Mouse (Mus musculus) intestine, embryonic 16.5 days (tissue): ENCODE measurements at regions not wholly inside any gene's neighbourhood (a gene's known extent, or its start where the extent isn't known, plus 50 kb on each side); places are given as distances from the start of the nearest gene placed in this dataset.
A peak's percentile ranks its signal among the peaks of the same experiment; 100 is the strongest.
"Not testable (repeated sequence)": the region's sequence is repeated elsewhere in the genome, so short reads cannot be mapped to it uniquely, and the experiment has no call there.

ENCODE experiments used
- ATAC-seq: fragments of 200-750 bp; cut with Nextera tagmentation; 2 replicates; pipeline ENCODE4 v1.8.0; 2017; ENCODE audit warnings: moderate TSS enrichment, moderate library complexity
- H3K27ac ChIP-seq: fragments of 300-500 bp; sonication (generic); 2 replicates; pipeline ENCODE4 v1.5.1; 2014; ENCODE audit warnings: mild to moderate bottlenecking, low read length
- H3K27me3 ChIP-seq: fragments of 300-500 bp; sonication (generic); replicated peaks from 2 replicates; pipeline ENCODE4 v1.6.1; 2014; ENCODE audit warnings: low read length, control low read depth, mixed read lengths; ENCODE audit not compliant: control insufficient read depth, insufficient read depth
- H3K36me3 ChIP-seq: fragments of 300-500 bp; sonication (generic); 2 replicates; pipeline ENCODE4 v1.6.1; 2014; ENCODE audit warnings: low read length, control low read depth; ENCODE audit not compliant: control insufficient read depth, insufficient read depth
- H3K4me1 ChIP-seq: fragments of 300-500 bp; sonication (generic); 2 replicates; pipeline ENCODE4 v1.6.1; 2014; ENCODE audit warnings: low read length, control low read depth, mixed read lengths; ENCODE audit not compliant: control insufficient read depth, insufficient read depth
- H3K4me2 ChIP-seq: fragments of 300-500 bp; sonication (generic); 2 replicates; pipeline ENCODE4 v1.6.1; 2014; ENCODE audit warnings: low read depth, low read length, control low read depth
- H3K4me3 ChIP-seq: fragments of 300-500 bp; sonication (generic); 2 replicates; pipeline ENCODE4 v1.5.1; 2014; ENCODE audit warnings: mild to moderate bottlenecking, low read length
- H3K9ac ChIP-seq: fragments of 300-500 bp; sonication (generic); 2 replicates; pipeline ENCODE4 v1.6.1; 2014; ENCODE audit warnings: low read depth, low read length
- H3K9me3 ChIP-seq: fragments of 300-500 bp; sonication (generic); 2 replicates; pipeline ENCODE4 v1.6.1; 2016; ENCODE audit warnings: low read length, control low read depth; ENCODE audit not compliant: control insufficient read depth
- WGBS: fragments of 180-500 bp; shearing (Covaris S2); extraction: QIAGEN DNeasy Blood & Tissue Kit; methylation state at CpG from one replicate; pipeline ENCODE4 v1.1.7; 2014; 5-methylcytosine and 5-hydroxymethylcytosine counted together

GRCm38 (mm10) chr2:48349794-48350193 is 464.1 kb upstream of the Acvr2a start:
- no peak overlapping the region; the same call in 1 of the 2 replicates for H3K27ac ChIP-seq
- no peaks in the 10 kb centered on the region for H3K4me1 ChIP-seq
- H3K9ac ChIP-seq, result no peak overlapping the region
- 66% methylated on average over 3 of the region's 3 CpGs for WGBS
- H3K9me3 ChIP-seq, result no peaks in the 10 kb centered on the region
- no peak overlapping the region for H3K4me2 ChIP-seq
- no peaks in the 10 kb centered on the region for H3K27me3 ChIP-seq
- no peak overlapping the region for H3K4me3 ChIP-seq
- H3K36me3 ChIP-seq, result no peaks in the 10 kb centered on the region
- ATAC-seq, result peak; percentile 47

GRCm38 (mm10) chr2:48350206-48350605 is 463.7 kb upstream of the Acvr2a start:
- Histone ChIP-seq H3K27me3 (no peaks in the 10 kb centered on the region), H3K27ac (no peak overlapping the region; the same call in 1 of the 2 replicates), H3K4me3 (no peak overlapping the region), H3K9ac (no peak overlapping the region), H3K36me3 (no peaks in the 10 kb centered on the region), H3K4me1 (no peaks in the 10 kb centered on the region), H3K4me2 (no peak overlapping the region), H3K9me3 (no peaks in the 10 kb centered on the region)
- 64% methylated on average over 1 of the region's 1 CpGs for WGBS
- ATAC-seq, result peak; percentile 86

- H3K9me3 ChIP-seq, H3K27me3 ChIP-seq, H3K27ac ChIP-seq, H3K36me3 ChIP-seq, H3K4me3 ChIP-seq, H3K4me1 ChIP-seq, H3K9ac ChIP-seq, H3K4me2 ChIP-seq: not testable (repeated sequence)
- ATAC-seq, result peak; percentile 44; the same call in 1 of the 2 replicates
- WGBS, result 79% methylated on average over 4 of the region's 4 CpGs
Measured at GRCm38 (mm10) chr2:48371572-48371971, 442.3 kb upstream of the Acvr2a start.

- no peak overlapping the region for H3K9ac ChIP-seq
- H3K27ac ChIP-seq, result no peak overlapping the region
- H3K27me3 ChIP-seq, result no peaks in the 10 kb centered on the region
- no peaks in the 10 kb centered on the region for H3K36me3 ChIP-seq
- ATAC-seq, result no peak
- H3K4me3 ChIP-seq, result no peak overlapping the region
- H3K4me2 ChIP-seq, result no peak overlapping the region
- H3K9me3 ChIP-seq, result no peaks in the 10 kb centered on the region
- no peaks in the 10 kb centered on the region for H3K4me1 ChIP-seq
Measured at GRCm38 (mm10) chr2:48373086-48373485, 440.8 kb upstream of the Acvr2a start.

GRCm38 (mm10) chr2:48374302-48374701 is 439.6 kb upstream of the Acvr2a start:
- Histone ChIP-seq H3K36me3 (no peaks in the 10 kb centered on the region), H3K4me2 (no peak overlapping the region), H3K9ac (no peak overlapping the region), H3K4me3 (no peak overlapping the region), H3K27me3 (no peaks in the 10 kb centered on the region), H3K9me3 (no peaks in the 10 kb centered on the region), H3K27ac (no peak overlapping the region), H3K4me1 (no peaks in the 10 kb centered on the region)
- no peak for ATAC-seq
- 62% methylated on average over 4 of the region's 4 CpGs for WGBS

- Histone ChIP-seq H3K4me1 (no peaks in the 10 kb centered on the region), H3K4me3 (no peak overlapping the region), H3K36me3 (no peaks in the 10 kb centered on the region), H3K27me3 (no peaks in the 10 kb centered on the region), H3K9me3 (no peaks in the 10 kb centered on the region), H3K27ac (no peak overlapping the region), H3K9ac (no peak overlapping the region), H3K4me2 (no peak overlapping the region)
- ATAC-seq, result no peak
- 74% methylated on average over 1 of the region's 1 CpGs for WGBS
Measured at GRCm38 (mm10) chr2:48378160-48378559, 435.7 kb upstream of the Acvr2a start.

- 80% methylated on average over 2 of the region's 2 CpGs for WGBS
Measured at GRCm38 (mm10) chr2:48378749-48379148, 435.2 kb upstream of the Acvr2a start.

GRCm38 (mm10) chr2:48380140-48380539 is 433.8 kb upstream of the Acvr2a start:
- H3K4me1 ChIP-seq, result no peaks in the 10 kb centered on the region
- no peaks in the 10 kb centered on the region for H3K27me3 ChIP-seq
- H3K4me2 ChIP-seq, result no peak overlapping the region
- no peaks in the 10 kb centered on the region for H3K9me3 ChIP-seq
- no peaks in the 10 kb centered on the region for H3K36me3 ChIP-seq
- no peak overlapping the region for H3K4me3 ChIP-seq
- H3K27ac ChIP-seq, result no peak overlapping the region
- 60% methylated on average over 5 of the region's 5 CpGs for whole genome bisulfite sequencing
- H3K9ac ChIP-seq, result no peak overlapping the region
- ATAC-seq, result no peak

More at GRCm38 (mm10) chr2:48378749-48379148, 435.2 kb upstream of the Acvr2a start:
- no peak overlapping the region for H3K4me2 ChIP-seq
- no peak for ATAC-seq
- H3K4me1 ChIP-seq, result no peaks in the 10 kb centered on the region
- no peaks in the 10 kb centered on the region for H3K27me3 ChIP-seq
- H3K4me3 ChIP-seq, result no peak overlapping the region
- no peaks in the 10 kb centered on the region for H3K36me3 ChIP-seq
- no peaks in the 10 kb centered on the region for H3K9me3 ChIP-seq
- H3K27ac ChIP-seq, result no peak overlapping the region
- H3K9ac ChIP-seq, result no peak overlapping the region

- Histone ChIP-seq H3K4me1 (no peaks in the 10 kb centered on the region), H3K4me2 (no peak overlapping the region), H3K9ac (no peak overlapping the region), H3K27me3 (no peaks in the 10 kb centered on the region), H3K9me3 (no peaks in the 10 kb centered on the region), H3K4me3 (no peak overlapping the region), H3K36me3 (no peaks in the 10 kb centered on the region), H3K27ac (no peak overlapping the region)
- WGBS, result 42% methylated on average over 2 of the region's 2 CpGs
- ATAC-seq, result no peak
Measured at GRCm38 (mm10) chr2:48380786-48381185, 433.1 kb upstream of the Acvr2a start.

GRCm38 (mm10) chr2:48381481-48382075 is 432.3 kb upstream of the Acvr2a start:
- WGBS, result 75% methylated on average over 14 of the region's 14 CpGs
- Histone ChIP-seq H3K36me3 (no peaks in the 10 kb centered on the region), H3K4me3 (no peak overlapping the region), H3K9ac (no peak overlapping the region), H3K27me3 (no peaks in the 10 kb centered on the region), H3K4me1 (no peaks in the 10 kb centered on the region), H3K9me3 (no peaks in the 10 kb centered on the region), H3K4me2 (no peak overlapping the region), H3K27ac (no peak overlapping the region)
- no peak for ATAC-seq
